ENCODE assay signal across 9 mouse cellular contexts in genomic region chr17:87376831-87377471, GRCm38 (mm10). TPM values are rescaled to one million over a fixed set of nuclear protein-coding genes. Genes with fewer than 3 reads are reported as not detected.
DNase-seq lines count a peak whose midpoint lies in the region; ATAC-seq and TF ChIP-seq lines count a peak whose summit lies in the region.
"Had no signal": no experiment of that assay in that cellular context is flagged by ENCODE, and none has a peak within 500 bp of the region (broad histone marks: within the 10 kb centered on the region; RNA-seq: fewer than 3 reads in every experiment).

No protein-coding gene starts in this region.

- H3K9me3 ChIP-seq in embryonic facial prominence, embryonic 15.5 days (replicated peaks): no peaks in the 10 kb centered on the region
- no peaks in the 10 kb centered on the region for H3K9me3 ChIP-seq in heart, postnatal 0 days (replicated peaks; ENCODE audit: control insufficient read depth, low read length)

- WGBS in embryonic facial prominence, embryonic 15.5 days: 67% methylated on average over 6 of the region's 6 CpGs
- WGBS in heart, postnatal 0 days: 85% methylated on average over 6 of the region's 6 CpGs
- 81% methylated on average over 6 of the region's 6 CpGs for whole genome bisulfite sequencing in olfactory bulb, adult 2 months

- no peaks in the 10 kb centered on the region for H3K27me3 ChIP-seq in embryonic facial prominence, embryonic 15.5 days
- H3K27me3 ChIP-seq in heart, postnatal 0 days (ENCODE audit: control insufficient read depth, insufficient read depth, low read length): no peaks in the 10 kb centered on the region

- DNase-seq in left cerebral cortex, adult 2 months (ENCODE audit: extremely low spot score in 1 of 2, low spot score in 2 of 2): no peak
- no peak for DNase-seq in left cerebral cortex, adult 8-10 months (ENCODE audit: low spot score in 2 of 2)
- DNase-seq in heart, postnatal 0 days (ENCODE audit: low spot score): no peak
- DNase-seq in layer of hippocampus, adult 11-12 months (ENCODE audit: low spot score): no peak
- DNase-seq in layer of hippocampus, adult 9-11 months: no peak

- no peak overlapping the region for H3K4me2 ChIP-seq in embryonic facial prominence, embryonic 15.5 days (replicated peaks)
- no peak overlapping the region for H3K4me2 ChIP-seq in heart, postnatal 0 days (ENCODE audit: low read depth, low read length)

- no peak for TF ChIP-seq EP300 in heart, postnatal 0 days (IDR thresholded peaks at IDR 0.05; ENCODE audit: low read depth)

- H3K27ac ChIP-seq in left cerebral cortex, adult 2 months: peak overlapping the region; percentile 97
- peak overlapping the region; percentile 81 for H3K27ac ChIP-seq in embryonic facial prominence, embryonic 15.5 days (replicated peaks)
- peak overlapping the region; percentile 79 for H3K27ac ChIP-seq in heart, postnatal 0 days (ENCODE audit: low read depth)
- H3K27ac ChIP-seq in olfactory bulb, adult 2 months (ENCODE audit: insufficient read depth, low read depth, low read length): peak overlapping the region; percentile 90

- H3K4me1 ChIP-seq in embryonic facial prominence, embryonic 15.5 days: peaks cover 62% of the 10 kb centered on the region
- peaks cover 27% of the 10 kb centered on the region for H3K4me1 ChIP-seq in heart, postnatal 0 days (ENCODE audit: control insufficient read depth, insufficient read depth)
- H3K4me1 ChIP-seq in olfactory bulb, adult 2 months (ENCODE audit: control insufficient read depth, insufficient read depth, low read length): peaks cover 91% of the 10 kb centered on the region

- intact Hi-C loops in left cerebral cortex, adult 2 months (cut with DNase I): loop anchor here (5.0 kb wide), 1 partner anchor 50 kb away; the partner anchor contains the start of gene Stpg4

- no peak for TF ChIP-seq CTCF in left cerebral cortex, adult 2 months (IDR thresholded peaks at IDR 0.05)
- no peak for TF ChIP-seq CTCF in heart, postnatal 0 days (IDR thresholded peaks at IDR 0.05; ENCODE audit: low read depth)
- TF ChIP-seq CTCF in olfactory bulb, adult 2 months (IDR thresholded peaks at IDR 0.05; ENCODE audit: insufficient read depth, low read depth, low read length): no peak

- H3K4me3 ChIP-seq in left cerebral cortex, adult 2 months: no peak overlapping the region
- H3K4me3 ChIP-seq in embryonic facial prominence, embryonic 15.5 days (replicated peaks): no peak overlapping the region
- no peak overlapping the region for H3K4me3 ChIP-seq in heart, postnatal 0 days (ENCODE audit: low read depth, low read length)
- H3K4me3 ChIP-seq in olfactory bulb, adult 2 months (ENCODE audit: insufficient read depth, low read depth, low read length): no peak overlapping the region

- no peaks in the 10 kb centered on the region for H3K36me3 ChIP-seq in embryonic facial prominence, embryonic 15.5 days
- H3K36me3 ChIP-seq in heart, postnatal 0 days (replicated peaks; ENCODE audit: control insufficient read depth, insufficient read depth, low read length): no peaks in the 10 kb centered on the region

- 0 out of 2 replicates have a peak, but pooled peaks have one; percentile 26 for ATAC-seq in embryonic facial prominence, embryonic 15.5 days (ENCODE audit: insufficient number of reproducible peaks, low FRiP score, low TSS enrichment, low read depth)
- ATAC-seq in heart, postnatal 0 days (ENCODE audit: insufficient read depth, low read depth): no peak

- TF ChIP-seq POLR2A in olfactory bulb, adult 2 months (IDR thresholded peaks at IDR 0.05; ENCODE audit: insufficient read depth, low read depth, low read length): no peak

- no peak overlapping the region; the same call in 1 of the 2 replicates for H3K9ac ChIP-seq in embryonic facial prominence, embryonic 15.5 days
- H3K9ac ChIP-seq in heart, postnatal 0 days (replicated peaks; ENCODE audit: low read depth, low read length): no peak overlapping the region
- H3K9ac ChIP-seq: forebrain, postnatal 0 days had no signal

RNA-seq across cellular contexts. Expression of gene Stpg4, which starts 50.6 kb away (rescaled TPM):
- total RNA-seq in left cerebral cortex, adult 2 months (2021): not detected
- not detected for total RNA-seq in left cerebral cortex, adult 8-10 months (2022)
- polyA plus RNA-seq in embryonic facial prominence, embryonic 15.5 days (2015; fragmentation: Nextera tagmentation; extraction: Ambion mirVana): not detected in 2 replicates
- not detected in 2 replicates for total RNA-seq in heart, postnatal 0 days (2014; rRNA removed; ENCODE audit: low replicate concordance)
- polyA plus RNA-seq in heart, postnatal 0 days (2015; fragmentation: Nextera tagmentation; extraction: Ambion mirVana): not detected in 2 replicates
- polyA plus RNA-seq in olfactory bulb, adult 2 months (2012; ENCODE audit: insufficient read depth, insufficient read length, low replicate concordance, missing spikeins): not detected in 2 replicates
- total RNA-seq: forebrain, postnatal 0 days; layer of hippocampus, postnatal 14 days had no signal
- polyA plus RNA-seq: forebrain, postnatal 0 days had no signal
